Mouse (Mus musculus) neural tube, embryonic 12.5 days (tissue): ENCODE results near the gene Ercc2. TPM values are rescaled to one million over a fixed set of nuclear protein-coding genes. Genes with fewer than 3 reads are reported as not detected.

ENCODE experiments used
- ATAC-seq: fragments of 200-750 bp; cut with Nextera tagmentation; 2 replicates; pipeline ENCODE4 v1.8.0; 2017; ENCODE audit warnings: low read depth, mild to moderate bottlenecking, moderate TSS enrichment, moderate library complexity; ENCODE audit not compliant: low FRiP score
- H3K27ac ChIP-seq: fragments of 300-500 bp; sonication (generic); 2 replicates; pipeline ENCODE4 v1.5.1; 2016
- H3K27me3 ChIP-seq: fragments of 300-500 bp; sonication (generic); replicated peaks from 2 replicates; pipeline ENCODE4 v1.6.1; 2016; ENCODE audit warnings: mild to moderate bottlenecking
- H3K36me3 ChIP-seq: fragments of 300-500 bp; sonication (generic); 2 replicates; pipeline ENCODE4 v1.6.1; 2016; ENCODE audit warnings: mild to moderate bottlenecking
- H3K4me1 ChIP-seq: fragments of 300-500 bp; sonication (generic); 2 replicates; pipeline ENCODE4 v1.6.1; 2016
- H3K4me2 ChIP-seq: fragments of 300-500 bp; sonication (generic); replicated peaks from 2 replicates; pipeline ENCODE4 v1.6.1; 2016; ENCODE audit warnings: mild to moderate bottlenecking
- H3K4me3 ChIP-seq: fragments of 300-500 bp; sonication (generic); 2 replicates; pipeline ENCODE4 v1.5.1; 2016
- H3K9ac ChIP-seq: fragments of 300-500 bp; sonication (generic); 2 replicates; pipeline ENCODE4 v1.6.1; 2016; ENCODE audit warnings: mild to moderate bottlenecking
- H3K9me3 ChIP-seq: fragments of 300-500 bp; sonication (generic); 2 replicates; pipeline ENCODE4 v1.6.1; 2016; ENCODE audit warnings: mild to moderate bottlenecking
- WGBS: fragments of 180-500 bp; shearing (Covaris S2); methylation state at CpG from one replicate; pipeline ENCODE4 v1.1.7; 2016; 5-methylcytosine and 5-hydroxymethylcytosine counted together
- polyA plus RNA-seq: library from polyadenylated mRNA; unstranded; fragments of >200 nt; fragmentation: Nextera tagmentation; extraction: Ambion mirVana; gene quantifications from 2 replicates; pipeline ENCODE4 v1.2.1, GENCODE M21; 2016

Gene Ercc2
- polyA plus RNA-seq, 1 experiment from 2014 or later = 24.0 TPM

DNA sequence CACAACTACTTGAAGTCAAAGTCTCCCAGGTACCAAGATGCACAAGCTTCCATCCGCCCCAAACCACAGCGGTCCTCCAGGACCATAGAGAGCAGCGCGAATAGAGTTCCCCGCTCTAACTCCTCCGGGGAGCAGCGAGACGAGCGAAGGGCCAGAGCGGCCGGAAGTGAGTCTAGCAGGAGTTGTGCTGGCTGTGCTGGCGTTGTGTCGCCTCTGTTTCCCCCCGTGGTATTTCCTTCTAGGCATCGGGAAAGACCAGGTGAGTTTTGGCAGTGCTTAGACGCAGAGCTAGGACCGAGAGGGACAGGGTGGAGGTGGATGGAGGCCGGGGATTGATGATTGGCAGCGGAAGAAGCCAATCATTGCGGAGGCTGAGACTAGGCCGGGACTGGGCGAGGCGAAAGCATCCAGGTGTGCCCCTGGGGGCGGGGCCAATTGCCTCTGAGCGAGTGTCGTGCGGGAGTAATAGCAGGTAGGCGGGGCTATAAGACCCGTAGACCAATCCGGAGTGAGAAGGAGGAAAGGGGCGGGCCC, 36.8 kb upstream of the Ercc2 start:
- WGBS = under 1% methylated on average over 31 of the region's 31 CpGs
- no peaks in the 10 kb centered on the region for H3K9me3 ChIP-seq
- H3K27me3 ChIP-seq = peaks cover 13% of the 10 kb centered on the region
- peak overlapping the region; percentile 65 for H3K4me3 ChIP-seq
- peak overlapping the region; percentile 67 for H3K9ac ChIP-seq
- H3K36me3 ChIP-seq = peaks cover 23% of the 10 kb centered on the region
- H3K4me2 ChIP-seq = peak overlapping the region; percentile 87
- H3K4me1 ChIP-seq = peaks cover 33% of the 10 kb centered on the region
- peak overlapping the region; percentile 70 for H3K27ac ChIP-seq
- peak; percentile 91 for ATAC-seq

DNA sequence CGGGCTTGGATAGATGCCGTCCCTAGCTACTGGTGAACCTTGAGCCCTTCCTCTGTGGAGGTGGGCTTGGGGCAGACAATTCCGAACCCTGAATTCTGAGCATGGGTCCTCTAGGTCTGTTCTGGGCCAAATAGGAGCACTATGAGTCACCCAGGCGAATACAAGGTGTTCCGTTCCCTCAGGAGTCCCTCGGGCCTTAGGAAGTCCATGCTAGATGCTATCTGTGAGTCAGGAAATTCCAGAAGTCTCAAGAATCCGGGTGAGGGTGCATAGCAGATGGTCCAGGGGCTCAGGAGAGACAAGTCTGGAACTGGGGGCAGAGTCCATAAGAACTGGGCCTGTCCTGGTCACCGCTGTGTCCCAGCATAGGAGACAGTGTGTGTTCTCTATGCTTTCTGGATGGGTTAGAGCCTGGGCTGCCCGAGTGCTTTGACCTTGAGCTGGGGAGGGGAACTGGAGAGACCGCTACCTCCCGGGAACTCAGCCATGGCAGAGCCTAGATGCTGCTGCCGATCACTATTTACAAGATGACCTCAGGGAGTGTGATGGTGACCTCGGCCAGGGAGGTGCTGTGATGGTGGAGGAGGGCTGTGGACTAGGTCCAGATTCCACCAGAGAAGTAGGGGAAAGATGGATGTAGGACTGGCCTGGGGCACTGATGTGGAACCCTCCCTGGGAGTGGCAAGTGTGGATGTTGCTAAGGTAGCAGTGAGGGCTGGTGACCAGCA, 32.5 kb upstream of the Ercc2 start:
- Histone ChIP-seq H3K4me2 (no peak overlapping the region), H3K27me3 (no peaks in the 10 kb centered on the region), H3K4me3 (no peak overlapping the region), H3K4me1 (peaks cover 15% of the 10 kb centered on the region), H3K9me3 (no peaks in the 10 kb centered on the region), H3K9ac (no peak overlapping the region), H3K27ac (no peak overlapping the region), H3K36me3 (peaks cover 61% of the 10 kb centered on the region)
- no peak for ATAC-seq
- 92% methylated on average over 13 of the region's 13 CpGs for WGBS

DNA sequence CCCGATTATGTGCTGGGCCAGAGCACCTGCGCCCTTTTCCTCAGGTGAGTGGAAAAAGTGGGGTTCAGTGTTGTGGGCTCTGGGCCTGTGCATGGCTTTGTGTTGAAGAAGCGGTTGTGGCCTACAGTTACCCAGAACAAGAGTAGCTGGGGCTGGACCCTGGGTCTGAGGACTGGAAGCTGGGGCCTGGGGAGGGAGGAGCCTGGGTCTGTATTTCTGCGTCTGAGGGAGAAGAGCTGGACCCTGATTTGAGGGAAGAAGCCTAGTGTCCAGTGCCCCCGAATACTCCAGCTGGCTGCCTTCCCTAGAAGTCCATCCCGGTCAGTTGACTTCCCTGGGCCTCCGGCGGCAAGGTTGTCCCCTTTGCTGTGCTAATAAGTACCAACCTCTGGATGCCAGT, 31.6 kb upstream of the Ercc2 start:
- WGBS = 93% methylated on average over 8 of the region's 8 CpGs
- no peak overlapping the region for H3K27ac ChIP-seq
- H3K9me3 ChIP-seq = no peaks in the 10 kb centered on the region
- H3K4me2 ChIP-seq = no peak overlapping the region
- peaks cover 11% of the 10 kb centered on the region for H3K4me1 ChIP-seq
- ATAC-seq = no peak
- H3K36me3 ChIP-seq = peaks cover 70% of the 10 kb centered on the region
- no peak overlapping the region for H3K4me3 ChIP-seq
- H3K9ac ChIP-seq = no peak overlapping the region
- no peaks in the 10 kb centered on the region for H3K27me3 ChIP-seq

DNA sequence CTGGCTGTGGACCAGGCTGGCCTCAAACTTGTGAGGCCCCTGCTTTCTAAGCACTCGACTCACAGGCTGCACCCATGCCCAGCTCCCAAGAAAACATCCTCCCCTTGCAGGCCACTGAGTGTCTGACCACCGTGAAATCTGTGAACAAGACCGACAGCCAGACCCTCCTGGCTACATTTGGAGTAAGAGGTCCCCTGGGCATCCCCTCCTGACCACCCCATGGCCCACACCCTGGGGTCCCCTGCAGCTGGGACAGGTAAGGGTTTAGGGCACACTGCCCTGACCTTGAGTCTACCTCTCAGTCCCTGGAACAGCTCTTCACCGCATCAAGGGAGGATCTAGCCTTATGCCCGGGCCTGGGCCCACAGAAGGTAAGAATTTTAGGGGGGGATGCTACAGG, 26.8 kb upstream of the Ercc2 start:
- Histone ChIP-seq H3K27me3 (no peaks in the 10 kb centered on the region), H3K4me2 (no peak overlapping the region), H3K9ac (no peak overlapping the region), H3K9me3 (no peaks in the 10 kb centered on the region), H3K4me3 (no peak overlapping the region), H3K4me1 (peaks cover 11% of the 10 kb centered on the region), H3K27ac (no peak overlapping the region), H3K36me3 (peaks cover 70% of the 10 kb centered on the region)
- WGBS = 91% methylated on average over 5 of the region's 5 CpGs
- no peak for ATAC-seq

DNA sequence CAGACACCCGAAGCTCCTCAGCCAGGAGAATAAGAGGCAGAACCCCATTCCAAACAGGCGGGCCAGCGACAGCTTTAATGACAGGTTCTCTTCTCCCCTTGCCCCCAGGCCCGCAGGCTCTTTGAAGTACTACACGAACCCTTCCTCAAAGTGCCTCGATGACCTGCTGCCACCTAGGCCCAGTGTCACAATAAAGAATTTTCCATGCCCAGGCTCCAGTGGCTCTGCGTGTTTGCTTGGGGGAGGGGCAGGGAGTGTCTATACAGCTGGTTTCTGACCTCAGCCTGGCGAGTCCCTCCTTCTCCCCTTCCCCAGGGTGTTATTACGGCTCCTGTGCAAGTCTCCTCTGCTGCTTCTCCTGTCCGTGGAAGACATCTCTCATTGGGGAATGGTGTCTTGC, 25.5 kb upstream of the Ercc2 start:
- Histone ChIP-seq H3K4me3 (no peak overlapping the region), H3K4me1 (peaks cover 18% of the 10 kb centered on the region), H3K9ac (no peak overlapping the region), H3K4me2 (no peak overlapping the region), H3K36me3 (peaks cover 60% of the 10 kb centered on the region), H3K9me3 (no peaks in the 10 kb centered on the region), H3K27me3 (no peaks in the 10 kb centered on the region), H3K27ac (no peak overlapping the region)
- 66% methylated on average over 10 of the region's 10 CpGs for WGBS
- ATAC-seq = no peak

DNA sequence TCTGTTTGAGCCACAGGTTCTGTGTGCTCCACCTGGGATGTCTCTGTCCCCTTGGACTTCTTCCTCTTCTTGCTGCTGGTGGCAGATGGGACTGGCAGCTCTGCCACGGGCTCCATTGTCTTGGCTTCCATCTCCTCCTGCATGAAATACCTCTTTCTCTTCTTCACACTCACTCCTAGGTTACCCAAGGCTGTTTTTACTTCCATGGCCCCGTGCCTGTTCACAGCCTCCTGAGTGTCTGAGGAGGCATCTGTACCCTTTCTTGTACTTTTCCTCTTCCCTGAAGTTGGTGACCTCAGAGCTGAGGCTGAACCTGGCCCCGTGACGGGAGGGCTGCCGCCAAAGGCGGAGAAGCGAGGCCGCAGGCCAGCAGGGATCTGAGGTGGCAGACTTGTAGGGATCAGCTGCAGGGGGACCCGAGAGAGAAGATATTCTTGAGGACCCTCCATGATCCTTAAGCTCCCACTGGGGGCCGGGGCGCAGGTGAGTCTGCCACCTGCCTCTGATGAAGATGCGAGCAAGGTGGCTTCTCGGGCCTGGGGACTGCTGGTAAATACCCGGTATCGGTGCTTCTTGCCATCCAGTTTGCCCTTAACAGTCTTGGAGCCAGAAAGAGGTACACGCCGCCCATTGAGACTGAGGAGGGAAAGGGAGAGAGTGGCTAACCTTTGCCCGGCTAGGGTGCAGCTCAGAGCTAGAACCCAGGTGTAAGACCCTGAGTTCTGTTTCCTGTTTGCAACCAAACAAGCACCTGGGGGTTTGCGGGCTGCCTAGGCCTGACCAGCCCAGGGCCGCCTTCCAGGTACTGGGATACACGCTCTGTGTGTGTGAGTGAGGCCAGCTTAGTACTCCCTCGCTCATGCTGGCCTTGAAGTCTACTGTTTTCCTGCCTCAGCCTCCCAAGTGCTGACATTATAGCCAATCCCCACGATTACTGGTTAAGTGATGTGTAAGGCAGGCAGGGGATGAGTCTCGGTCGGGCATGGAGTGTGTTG, 24.1 kb upstream of the Ercc2 start:
- WGBS = 94% methylated on average over 25 of the region's 25 CpGs

DNA sequence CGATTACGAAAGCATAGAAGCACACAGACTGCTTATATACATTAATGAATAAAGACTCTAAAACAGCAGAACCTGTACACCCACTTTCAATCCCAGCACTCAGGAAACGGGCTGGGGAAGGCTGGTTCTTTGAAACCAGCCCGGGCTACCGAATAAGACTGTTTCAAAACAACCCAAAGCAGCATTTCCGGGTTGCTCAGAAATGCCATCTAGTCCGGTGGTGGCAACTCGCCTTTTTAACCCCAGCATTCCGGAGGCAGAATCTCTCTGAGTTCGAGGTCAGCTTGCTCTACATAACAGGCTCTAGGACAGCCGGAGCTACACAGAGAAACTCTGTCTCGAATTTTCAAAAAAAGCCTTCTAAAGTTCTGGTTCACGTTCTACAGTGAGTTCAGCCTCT, 23.2 kb upstream of the Ercc2 start:
- H3K27ac ChIP-seq = no peak overlapping the region
- no peak for ATAC-seq
- H3K4me1 ChIP-seq = peaks cover 29% of the 10 kb centered on the region

More for the DNA sequence above, 24.1 kb upstream of the Ercc2 start:
- Histone ChIP-seq H3K4me3 (no peak overlapping the region), H3K4me1 (peaks cover 29% of the 10 kb centered on the region), H3K4me2 (peak overlapping the region; percentile 99), H3K27me3 (no peaks in the 10 kb centered on the region), H3K9ac (peak overlapping the region; percentile 63; the same call in 1 of the 2 replicates), H3K27ac (no peak overlapping the region), H3K36me3 (peaks cover 46% of the 10 kb centered on the region), H3K9me3 (no peaks in the 10 kb centered on the region)
- ATAC-seq = no peak

DNA sequence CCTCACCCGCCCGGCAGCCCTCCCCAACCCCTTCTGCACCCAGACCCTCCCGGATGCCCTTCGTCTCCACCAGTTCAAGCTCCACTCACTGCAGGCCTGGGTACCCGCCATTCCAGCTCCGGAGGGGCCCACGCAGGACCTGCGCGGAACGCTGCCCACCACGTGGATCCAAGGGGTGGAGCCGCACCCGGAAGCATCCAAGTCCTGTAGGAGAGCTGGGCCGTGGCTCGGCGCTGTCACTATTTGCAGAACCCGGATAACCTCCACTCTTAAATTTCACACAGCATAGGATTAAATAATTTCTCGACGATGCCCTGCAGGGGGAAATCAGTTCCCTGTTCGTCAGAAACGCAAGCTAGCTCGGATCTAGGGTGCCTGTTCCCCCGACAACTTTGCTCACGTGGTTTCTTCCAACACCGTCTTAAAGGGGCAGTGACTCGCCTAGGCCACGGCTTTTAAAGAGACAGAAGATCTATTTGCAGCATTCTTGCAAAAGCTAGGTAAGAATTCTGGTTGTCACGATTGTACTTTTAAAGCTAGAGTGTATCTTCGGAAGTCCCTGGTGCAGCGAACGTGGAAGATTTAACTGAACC, 22.4 kb upstream of the Ercc2 start, which contains the start of the genes Cd3eap and Ppp1r13l:
Gene Cd3eap (minus strand): TSS at position 185 of the 593 bp plus-strand sequence.
Gene Ppp1r13l (plus strand): TSS at position 451 of the 593 bp plus-strand sequence.
- under 1% methylated on average over 31 of the region's 31 CpGs for WGBS
- peaks cover 29% of the 10 kb centered on the region for H3K4me1 ChIP-seq
- peak within 1 kb of the TSS; percentile 67 for H3K4me3 ChIP-seq
- ATAC-seq = peak; percentile 70
- H3K4me2 ChIP-seq = peak within 1 kb of the TSS; percentile 99
- no peaks in the 10 kb centered on the region for H3K9me3 ChIP-seq
- H3K27me3 ChIP-seq = no peaks in the 10 kb centered on the region
- H3K36me3 ChIP-seq = peaks cover 31% of the 10 kb centered on the region
- H3K27ac ChIP-seq = no peak within 1 kb of the TSS
- peak within 1 kb of the TSS; percentile 63 for H3K9ac ChIP-seq

More for the DNA sequence above, 23.2 kb upstream of the Ercc2 start:
- Histone ChIP-seq H3K27me3 (no peaks in the 10 kb centered on the region), H3K9me3 (no peaks in the 10 kb centered on the region), H3K36me3 (peaks cover 37% of the 10 kb centered on the region), H3K4me2 (peak overlapping the region; percentile 99), H3K4me3 (peak overlapping the region; percentile 67), H3K9ac (peak overlapping the region; percentile 63)
- 23% methylated on average over 13 of the region's 13 CpGs for WGBS

DNA sequence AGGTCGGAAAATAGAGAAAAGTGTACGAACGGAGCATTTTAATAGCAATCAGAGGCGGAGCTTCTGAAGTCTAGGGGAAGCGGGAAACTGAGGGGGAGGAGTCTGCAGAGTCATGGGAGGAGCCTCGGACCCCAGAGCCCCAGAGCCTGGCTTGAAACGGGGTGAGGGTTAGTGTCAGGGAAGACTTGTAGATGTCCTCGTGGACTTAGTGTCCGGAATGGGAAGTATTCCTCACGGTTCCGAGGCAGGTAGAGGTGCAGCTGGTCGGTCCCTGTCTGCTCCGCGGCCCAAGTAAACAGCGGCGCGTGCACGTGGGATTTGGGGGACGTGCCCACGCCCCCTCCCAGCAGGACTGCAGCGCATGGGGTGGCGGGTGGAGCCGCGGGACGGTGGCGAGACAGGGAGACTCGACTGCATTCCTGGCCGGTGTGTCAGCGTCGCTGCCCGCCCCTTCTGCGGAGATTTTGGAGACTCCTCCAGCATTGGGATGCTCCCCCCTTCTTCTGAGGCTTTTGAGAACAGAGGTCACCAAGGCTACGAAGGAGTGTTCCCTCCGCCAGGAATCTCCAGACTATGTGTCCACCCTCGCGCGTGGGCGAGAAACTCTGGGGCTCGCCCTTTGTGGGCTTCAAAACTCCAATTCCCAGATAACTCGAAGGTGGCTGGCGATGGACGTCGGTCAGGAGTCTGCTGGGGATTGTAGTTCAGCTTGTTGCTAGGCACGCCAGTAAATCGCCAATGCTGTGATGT, 21.7 kb upstream of the Ercc2 start:
- H3K4me3 ChIP-seq = peak overlapping the region; percentile 67
- peaks cover 24% of the 10 kb centered on the region for H3K36me3 ChIP-seq
- H3K27me3 ChIP-seq = no peaks in the 10 kb centered on the region
- H3K27ac ChIP-seq = no peak overlapping the region
- peak overlapping the region; percentile 63; the same call in 1 of the 2 replicates for H3K9ac ChIP-seq
- no peaks in the 10 kb centered on the region for H3K9me3 ChIP-seq
- peak; percentile 65 for ATAC-seq
- under 1% methylated on average over 45 of the region's 45 CpGs for WGBS
- H3K4me1 ChIP-seq = peaks cover 29% of the 10 kb centered on the region
- peak overlapping the region; percentile 99 for H3K4me2 ChIP-seq

DNA sequence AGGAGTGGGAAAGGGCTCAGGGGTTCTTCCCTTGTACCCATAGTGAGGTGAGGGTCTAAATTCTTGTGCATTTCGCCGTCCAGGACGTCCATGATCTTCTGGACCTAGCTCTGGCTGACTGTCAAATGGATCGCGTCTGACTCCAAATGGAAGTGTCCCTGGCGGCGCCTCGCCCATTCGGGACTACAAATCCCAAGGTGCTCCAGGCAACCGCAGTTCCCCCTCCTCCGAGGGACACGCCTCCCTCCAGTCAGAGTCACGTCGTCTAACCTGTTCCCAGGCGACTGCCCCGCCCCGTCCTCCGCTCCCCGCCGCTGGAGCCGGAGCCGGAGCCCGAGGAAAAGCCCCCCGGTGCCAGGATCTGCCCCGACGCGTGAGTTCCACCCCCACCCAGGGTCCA, 20.9 kb upstream of the Ercc2 start:
- Histone ChIP-seq H3K9me3 (no peaks in the 10 kb centered on the region), H3K4me3 (peak overlapping the region; percentile 67), H3K36me3 (peaks cover 18% of the 10 kb centered on the region), H3K27ac (no peak overlapping the region), H3K4me2 (peak overlapping the region; percentile 99), H3K9ac (peak overlapping the region; percentile 46; the same call in 1 of the 2 replicates), H3K4me1 (peaks cover 29% of the 10 kb centered on the region), H3K27me3 (no peaks in the 10 kb centered on the region)
- WGBS = under 1% methylated on average over 27 of the region's 27 CpGs
- ATAC-seq = peak; percentile 49; the same call in 1 of the 2 replicates

DNA sequence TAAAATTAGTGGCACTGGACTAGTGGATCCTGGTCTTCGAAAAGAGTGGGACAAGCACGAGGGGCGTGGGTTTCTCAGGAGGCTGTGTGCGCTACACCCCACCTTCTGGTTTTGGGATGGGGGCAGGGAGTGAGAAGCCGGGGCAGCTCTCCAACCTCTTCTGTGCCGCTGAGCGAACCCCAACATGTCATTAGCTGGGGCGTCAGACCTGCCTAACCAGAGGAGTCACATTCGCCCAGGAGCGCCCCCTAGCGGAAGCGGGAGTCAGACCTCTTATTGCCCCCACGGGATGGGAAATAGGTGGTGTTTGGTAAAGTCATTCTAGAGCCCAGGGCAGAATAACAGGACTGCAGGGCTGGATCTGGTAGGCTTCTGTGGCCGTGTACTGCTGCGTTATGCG, 20.1 kb upstream of the Ercc2 start:
- Histone ChIP-seq H3K27ac (no peak overlapping the region), H3K4me3 (peak overlapping the region; percentile 67), H3K27me3 (no peaks in the 10 kb centered on the region), H3K9me3 (no peaks in the 10 kb centered on the region), H3K9ac (no peak overlapping the region), H3K4me2 (peak overlapping the region; percentile 99), H3K4me1 (peaks cover 29% of the 10 kb centered on the region), H3K36me3 (peaks cover 12% of the 10 kb centered on the region)
- ATAC-seq = no peak
- 16% methylated on average over 16 of the region's 16 CpGs for WGBS
